Mouse (Mus musculus) adrenal gland, postnatal 10 days (tissue): ENCODE measurements at regions not wholly inside any gene's neighbourhood (a gene's known extent, or its start where the extent isn't known, plus 50 kb on each side); places are given as distances from the start of the nearest gene placed in this dataset.

Experiments used
- DNase-seq: peaks from one replicate; pipeline ENCODE4 v3.0.0; 2021; ENCODE audit warnings: mixed read lengths

GRCm38 (mm10) chr13:52702201-52702611, 119.2 kb downstream of the Syk start:
- peak; percentile 51 for DNase-seq

- DNase-seq, result peak; percentile 50
Observed at GRCm38 (mm10) chr13:52703401-52704164, 120.6 kb downstream of the Syk start.

GRCm38 (mm10) chr13:52704673-52705072, 121.7 kb downstream of the Syk start:
- peak; percentile 16 for DNase-seq

GRCm38 (mm10) chr13:52709580-52709979, 126.6 kb downstream of the Syk start:
- DNase-seq, result no peak

GRCm38 (mm10) chr13:52711713-52712369, 128.9 kb downstream of the Syk start:
- DNase-seq, result peak; percentile 88

GRCm38 (mm10) chr13:52721463-52721862, 138.5 kb downstream of the Syk start:
- no peak for DNase-seq

GRCm38 (mm10) chr13:52722718-52723117, 139.7 kb downstream of the Syk start:
- no peak for DNase-seq

- DNase-seq, result no peak
Observed at GRCm38 (mm10) chr13:52726043-52726442, 143.1 kb downstream of the Syk start.

- DNase-seq, result no peak
Observed at GRCm38 (mm10) chr13:52726525-52726924, 143.6 kb downstream of the Syk start.

GRCm38 (mm10) chr13:52735453-52735933, 152.5 kb downstream of the Syk start:
- no peak for DNase-seq

- peak; percentile 62 for DNase-seq
Observed at GRCm38 (mm10) chr13:52735934-52736523, 153.1 kb downstream of the Syk start.

GRCm38 (mm10) chr13:52738095-52738660, 155.2 kb downstream of the Syk start:
- DNase-seq, result no peak

GRCm38 (mm10) chr13:52741371-52741770, 158.4 kb downstream of the Syk start:
- DNase-seq, result no peak

- no peak for DNase-seq
Observed at GRCm38 (mm10) chr13:52756005-52756404, 173.0 kb downstream of the Syk start.

GRCm38 (mm10) chr13:52765508-52766181, 163.8 kb downstream of the Auh start:
- DNase-seq, result peak; percentile 72

- peak; percentile 22 for DNase-seq
Observed at GRCm38 (mm10) chr13:52766236-52766635, 163.2 kb downstream of the Auh start.

- DNase-seq, result no peak
Observed at GRCm38 (mm10) chr13:52769956-52770355, 159.5 kb downstream of the Auh start.

- no peak for DNase-seq
Observed at GRCm38 (mm10) chr13:52771518-52771917, 158.0 kb downstream of the Auh start.

GRCm38 (mm10) chr13:52772081-52772480, 157.4 kb downstream of the Auh start:
- DNase-seq, result no peak

- no peak for DNase-seq
Observed at GRCm38 (mm10) chr13:52777396-52778034, 152.0 kb downstream of the Auh start.

- no peak for DNase-seq
Observed at GRCm38 (mm10) chr13:52778848-52779247, 150.6 kb downstream of the Auh start.
